ENCODE assay signal across 25 mouse cellular contexts in genomic region chr6:100406504-100406903, GRCm38 (mm10).
A peak's percentile ranks its signal among the peaks of the same experiment; 100 is the strongest.
DNase-seq lines count a peak whose midpoint lies in the region; ATAC-seq and TF ChIP-seq lines count a peak whose summit lies in the region.
"Had no signal": no experiment of that assay in that cellular context is flagged by ENCODE, and none has a peak within 500 bp of the region (broad histone marks: within the 10 kb centered on the region; RNA-seq: fewer than 3 reads in every experiment).

No protein-coding gene starts in this region.

- DNase-seq in liver, embryonic 11.5 days (ENCODE audit: low spot score): no peak
- no peak for DNase-seq in liver, postnatal 0 days
- peak; percentile 19 for DNase-seq in 416B (ENCODE audit: low read depth)
- peak; percentile 21 for DNase-seq in yolk sac, embryonic 10.5 days (ENCODE audit: low spot score)
- DNase-seq in right cerebral cortex, postnatal 36 days (ENCODE audit: low spot score in 2 of 2): no peak
- DNase-seq: adrenal gland, adult 8-10 months; adrenal gland, postnatal 14 days; adrenal gland, postnatal 36 days; B cell, adult 2 months; cerebellum, adult 11-12 months; cerebellum, adult 2 months; cerebellum, adult 9-10 months; cerebellum, postnatal 10 days; cerebellum, postnatal 25 days had no signal

- no peak for TF ChIP-seq CTCF in liver, postnatal 0 days (IDR thresholded peaks at IDR 0.05; ENCODE audit: low read depth)

- 48% methylated on average over 4 of the region's 4 CpGs for WGBS in liver, embryonic 15.5 days (ENCODE audit: insufficient replicate concordance)
- WGBS in liver, embryonic 11.5 days: 66% methylated on average over 4 of the region's 4 CpGs
- 59% methylated on average over 4 of the region's 4 CpGs for WGBS in liver, postnatal 0 days (ENCODE audit: insufficient replicate concordance)
- WGBS in liver, embryonic 12.5 days (ENCODE audit: insufficient replicate concordance): 52% methylated on average over 4 of the region's 4 CpGs

- no peak overlapping the region for H3K27ac ChIP-seq in liver, embryonic 15.5 days (replicated peaks)
- no peak overlapping the region for H3K27ac ChIP-seq in liver, embryonic 11.5 days (ENCODE audit: low read depth, low read length)
- H3K27ac ChIP-seq in liver, postnatal 0 days (ENCODE audit: low read depth): no peak overlapping the region
- no peak overlapping the region for H3K27ac ChIP-seq in liver, embryonic 12.5 days
- H3K27ac ChIP-seq: embryonic facial prominence, embryonic 10.5 days; embryonic facial prominence, embryonic 12.5 days; forebrain, embryonic 13.5 days; forebrain, embryonic 15.5 days had no signal

- no peaks in the 10 kb centered on the region for H3K36me3 ChIP-seq in liver, embryonic 15.5 days (replicated peaks)
- H3K36me3 ChIP-seq in liver, embryonic 11.5 days (ENCODE audit: control insufficient read depth, insufficient read depth, low read length): no peaks in the 10 kb centered on the region
- no peaks in the 10 kb centered on the region for H3K36me3 ChIP-seq in liver, postnatal 0 days (replicated peaks; ENCODE audit: insufficient read depth, low read length)
- H3K36me3 ChIP-seq in liver, embryonic 12.5 days: no peaks in the 10 kb centered on the region
- H3K36me3 ChIP-seq: embryonic facial prominence, embryonic 10.5 days; embryonic facial prominence, embryonic 12.5 days; forebrain, embryonic 15.5 days; G1E had no signal

- H3K27me3 ChIP-seq in liver, embryonic 15.5 days: no peaks in the 10 kb centered on the region
- H3K27me3 ChIP-seq in liver, embryonic 11.5 days (replicated peaks; ENCODE audit: control insufficient read depth, insufficient read depth, low read length): no peaks in the 10 kb centered on the region
- no peaks in the 10 kb centered on the region for H3K27me3 ChIP-seq in liver, postnatal 0 days (ENCODE audit: insufficient read depth, low read length)
- H3K27me3 ChIP-seq in liver, embryonic 12.5 days (replicated peaks): no peaks in the 10 kb centered on the region; the same call in 1 of the 2 replicates
- H3K27me3 ChIP-seq: CH12.LX; embryonic facial prominence, embryonic 12.5 days; forebrain, embryonic 15.5 days had no signal

- no peaks in the 10 kb centered on the region for H3K9me3 ChIP-seq in liver, embryonic 15.5 days (replicated peaks)
- H3K9me3 ChIP-seq in liver, embryonic 11.5 days (ENCODE audit: control insufficient read depth, low read length): no peaks in the 10 kb centered on the region
- H3K9me3 ChIP-seq in liver, postnatal 0 days (ENCODE audit: low read length): no peaks in the 10 kb centered on the region
- no peaks in the 10 kb centered on the region for H3K9me3 ChIP-seq in liver, embryonic 12.5 days (replicated peaks)
- H3K9me3 ChIP-seq: embryonic facial prominence, embryonic 10.5 days; embryonic facial prominence, embryonic 12.5 days; forebrain, embryonic 13.5 days; forebrain, embryonic 15.5 days had no signal

- TF ChIP-seq EP300 in liver, postnatal 0 days (IDR thresholded peaks at IDR 0.05; ENCODE audit: low read depth): no peak

- no peak overlapping the region for H3K4me3 ChIP-seq in liver, embryonic 15.5 days (replicated peaks)
- H3K4me3 ChIP-seq in liver, embryonic 11.5 days (ENCODE audit: low read depth, low read length): no peak overlapping the region
- H3K4me3 ChIP-seq in liver, postnatal 0 days (ENCODE audit: low read depth, low read length): no peak overlapping the region
- H3K4me3 ChIP-seq in liver, embryonic 12.5 days: no peak overlapping the region
- H3K4me3 ChIP-seq: embryonic facial prominence, embryonic 10.5 days; embryonic facial prominence, embryonic 12.5 days; forebrain, embryonic 13.5 days; forebrain, embryonic 15.5 days had no signal

- no peaks in the 10 kb centered on the region for H3K4me1 ChIP-seq in liver, embryonic 15.5 days (replicated peaks)
- no peaks in the 10 kb centered on the region for H3K4me1 ChIP-seq in liver, embryonic 11.5 days (replicated peaks; ENCODE audit: control insufficient read depth, insufficient read depth, low read length)
- H3K4me1 ChIP-seq in liver, postnatal 0 days (ENCODE audit: insufficient read depth): peaks cover 3% of the 10 kb centered on the region; the same call in 1 of the 2 replicates
- no peaks in the 10 kb centered on the region for H3K4me1 ChIP-seq in liver, embryonic 12.5 days
- H3K4me1 ChIP-seq: embryonic facial prominence, embryonic 12.5 days; forebrain, embryonic 13.5 days; forebrain, embryonic 15.5 days had no signal

- ATAC-seq in liver, embryonic 15.5 days (ENCODE audit: insufficient read depth): peak; percentile 52
- ATAC-seq in liver, embryonic 11.5 days (replicated peaks; ENCODE audit: low FRiP score): no peak
- peak; percentile 33; the same call in 1 of the 2 replicates for ATAC-seq in liver, postnatal 0 days
- ATAC-seq in liver, embryonic 12.5 days: no peak
- ATAC-seq: activated CD4-positive, CD25-positive, alpha-beta regulatory T cell, adult 4 months; CD4-positive, CD25-positive, alpha-beta regulatory T cell, adult 4 months; forebrain, embryonic 13.5 days; forebrain, embryonic 15.5 days; Patski had no signal

- no peak overlapping the region for H3K9ac ChIP-seq in liver, embryonic 15.5 days
- H3K9ac ChIP-seq in liver, embryonic 11.5 days (ENCODE audit: low read depth, low read length): no peak overlapping the region
- no peak overlapping the region for H3K9ac ChIP-seq in liver, postnatal 0 days (replicated peaks)
- H3K9ac ChIP-seq in liver, embryonic 12.5 days: no peak overlapping the region
- H3K9ac ChIP-seq: embryonic facial prominence, embryonic 12.5 days; forebrain, embryonic 13.5 days; forebrain, embryonic 15.5 days had no signal

- no peak overlapping the region for H3K4me2 ChIP-seq in liver, embryonic 15.5 days
- no peak overlapping the region for H3K4me2 ChIP-seq in liver, embryonic 11.5 days
- no peak overlapping the region for H3K4me2 ChIP-seq in liver, postnatal 0 days (ENCODE audit: low read depth, low read length)
- H3K4me2 ChIP-seq in liver, embryonic 12.5 days: no peak overlapping the region
- H3K4me2 ChIP-seq: embryonic facial prominence, embryonic 12.5 days; forebrain, embryonic 13.5 days; forebrain, embryonic 15.5 days had no signal

Comparison
In these comparisons a context has a peak if more than half of its experiments do, and no peak if none do; other contexts are left out.
1. ATAC-seq: peak in liver, embryonic 15.5 days (single experiment) and liver, postnatal 0 days (single experiment); none in liver, embryonic 11.5 days (single experiment) and liver, embryonic 12.5 days (single experiment).
2. DNase-seq: peak in 416B (single experiment) and yolk sac, embryonic 10.5 days (single experiment); none in liver, embryonic 11.5 days (single experiment), liver, postnatal 0 days (single experiment) and right cerebral cortex, postnatal 36 days (0 of 2).